Mouse (Mus musculus) stomach, postnatal 0 days (tissue): ENCODE measurements around the gene Phf12. TPM values are rescaled to one million over a fixed set of nuclear protein-coding genes. Genes with fewer than 3 reads are reported as not detected.

Experiments used
- ATAC-seq: fragments of 200-750 bp; cut with Nextera tagmentation; 2 replicates; pipeline ENCODE4 v1.8.0; 2017; ENCODE audit not compliant: low FRiP score, low TSS enrichment
- DNase-seq: peaks from one replicate; pipeline ENCODE4 v3.0.0-alpha.2; 2016; ENCODE audit warnings: low spot score
- H3K27ac ChIP-seq: fragments of 300-500 bp; sonication (generic); replicated peaks from 2 replicates; pipeline ENCODE4 v1.5.1; 2014; ENCODE audit warnings: mild to moderate bottlenecking, control low read depth
- H3K27me3 ChIP-seq: fragments of 300-500 bp; sonication (generic); 2 replicates; pipeline ENCODE4 v1.6.1; 2014; ENCODE audit warnings: low read length; ENCODE audit not compliant: control insufficient read depth, insufficient read depth
- H3K36me3 ChIP-seq: fragments of 300-500 bp; sonication (generic); 2 replicates; pipeline ENCODE4 v1.6.1; 2014; ENCODE audit warnings: low read length, mixed read lengths; ENCODE audit not compliant: control insufficient read depth, insufficient read depth
- H3K4me1 ChIP-seq: fragments of 300-500 bp; sonication (generic); replicated peaks from 2 replicates; pipeline ENCODE4 v1.6.1; 2014; ENCODE audit warnings: antibody characterized with exemption; ENCODE audit not compliant: control insufficient read depth, insufficient read depth
- H3K4me2 ChIP-seq: fragments of 300-500 bp; sonication (generic); replicated peaks from 2 replicates; pipeline ENCODE4 v1.6.1; 2014; ENCODE audit warnings: low read depth, mild to moderate bottlenecking, control low read depth, moderate library complexity
- H3K4me3 ChIP-seq: fragments of 300-500 bp; sonication (generic); 2 replicates; pipeline ENCODE4 v1.5.1; 2014; ENCODE audit warnings: low read depth, low read length, control low read depth
- H3K9ac ChIP-seq: fragments of 300-500 bp; sonication (generic); 2 replicates; pipeline ENCODE4 v1.6.1; 2014; ENCODE audit warnings: mild to moderate bottlenecking, low read length, control low read depth, mixed read lengths
- H3K9me3 ChIP-seq: fragments of 300-500 bp; sonication (generic); 2 replicates; pipeline ENCODE4 v1.6.1; 2016; ENCODE audit warnings: low read length; ENCODE audit not compliant: control insufficient read depth
- CTCF ChIP-seq: IDR thresholded peaks from 2 replicates; pipeline ENCODE4 v1.5.1; 2016; ENCODE audit warnings: antibody characterized with exemption, low read depth, mild to moderate bottlenecking, moderate library complexity
- EP300 ChIP-seq: optimal IDR thresholded peaks from 2 replicates; pipeline ENCODE3; 2016; ENCODE audit warnings: antibody characterized with exemption
- WGBS: fragments of 180-500 bp; shearing (Covaris S2); extraction: QIAGEN DNeasy Blood & Tissue Kit; methylation state at CpG from one replicate; pipeline ENCODE4 v1.1.7; 2014; 5-methylcytosine and 5-hydroxymethylcytosine counted together
- polyA plus RNA-seq: library from polyadenylated mRNA; unstranded; fragments of >200 nt; fragmentation: Nextera tagmentation; extraction: Ambion mirVana; gene quantifications from 2 replicates; pipeline ENCODE4 v1.2.1, GENCODE M21; 2015

The Phf12 gene
- polyA plus RNA-seq, 1 experiment from 2014 or later, result 5.3 TPM

- no peak for ATAC-seq
- WGBS, result 38% methylated on average over 14 of the region's 15 CpGs
- no peak for TF ChIP-seq CTCF
- no peak for TF ChIP-seq EP300
Observed at GRCm38 (mm10) chr11:77974325-77974724, 8.2 kb upstream of the Phf12 start.

GRCm38 (mm10) chr11:77975873-77976272, 6.7 kb upstream of the Phf12 start:
- no peak overlapping the region for H3K4me2 ChIP-seq
- no peaks in the 10 kb centered on the region for H3K27me3 ChIP-seq
- H3K9ac ChIP-seq, result no peak overlapping the region
- H3K36me3 ChIP-seq, result no peaks in the 10 kb centered on the region
- TF ChIP-seq CTCF, result peak; percentile 34; the same call in 1 of the 2 replicates
- no peak for TF ChIP-seq EP300
- H3K27ac ChIP-seq, result no peak overlapping the region
- H3K9me3 ChIP-seq, result no peaks in the 10 kb centered on the region
- peak; percentile 7 for DNase-seq
- H3K4me1 ChIP-seq, result no peaks in the 10 kb centered on the region
- 15% methylated on average over 4 of the region's 4 CpGs for WGBS
- H3K4me3 ChIP-seq, result no peak overlapping the region
- no peak for ATAC-seq

More at GRCm38 (mm10) chr11:77974325-77974724, 8.2 kb upstream of the Phf12 start:
- Histone ChIP-seq H3K9me3 (no peaks in the 10 kb centered on the region), H3K4me3 (no peak overlapping the region), H3K4me2 (no peak overlapping the region), H3K27me3 (no peaks in the 10 kb centered on the region), H3K36me3 (no peaks in the 10 kb centered on the region), H3K27ac (no peak overlapping the region), H3K9ac (no peak overlapping the region), H3K4me1 (no peaks in the 10 kb centered on the region)
- DNase-seq, result no peak

GRCm38 (mm10) chr11:77978161-77978560, 4.4 kb upstream of the Phf12 start:
- Histone ChIP-seq H3K9me3 (no peaks in the 10 kb centered on the region), H3K4me2 (no peak overlapping the region), H3K27ac (no peak overlapping the region), H3K4me1 (no peaks in the 10 kb centered on the region), H3K27me3 (no peaks in the 10 kb centered on the region), H3K36me3 (no peaks in the 10 kb centered on the region), H3K9ac (no peak overlapping the region), H3K4me3 (no peak overlapping the region)
- DNase-seq, result no peak
- no peak for TF ChIP-seq CTCF
- no peak for TF ChIP-seq EP300
- 87% methylated on average over 6 of the region's 6 CpGs for WGBS
- no peak for ATAC-seq

GRCm38 (mm10) chr11:77979221-77979809, 3.2 kb upstream of the Phf12 start:
- H3K36me3 ChIP-seq, result no peaks in the 10 kb centered on the region
- ATAC-seq (no peak), DNase-seq (no peak)
- H3K27me3 ChIP-seq, result no peaks in the 10 kb centered on the region
- WGBS, result 73% methylated on average over 8 of the region's 8 CpGs
- H3K4me1 ChIP-seq, result no peaks in the 10 kb centered on the region
- no peaks in the 10 kb centered on the region for H3K9me3 ChIP-seq
- TF ChIP-seq CTCF, result no peak
- no peak for TF ChIP-seq EP300
- H3K9ac ChIP-seq, result no peak overlapping the region
- no peak overlapping the region for H3K4me2 ChIP-seq
- no peak overlapping the region for H3K27ac ChIP-seq
- no peak overlapping the region for H3K4me3 ChIP-seq

GRCm38 (mm10) chr11:77980281-77981204, 2.0 kb upstream of the Phf12 start:
- no peak overlapping the region for H3K4me2 ChIP-seq
- TF ChIP-seq EP300 (no peak), CTCF (peak; percentile 84)
- DNase-seq (peak; percentile 72), ATAC-seq (no peak)
- H3K36me3 ChIP-seq, result no peaks in the 10 kb centered on the region
- no peaks in the 10 kb centered on the region for H3K27me3 ChIP-seq
- no peak overlapping the region for H3K27ac ChIP-seq
- no peaks in the 10 kb centered on the region for H3K4me1 ChIP-seq
- no peaks in the 10 kb centered on the region for H3K9me3 ChIP-seq
- H3K4me3 ChIP-seq, result no peak overlapping the region
- H3K9ac ChIP-seq, result no peak overlapping the region
- 31% methylated on average over 11 of the region's 11 CpGs for WGBS
